Mouse (Mus musculus) CD4-positive naive resting alpha-beta T cell, adult 57 days (primary cell): ENCODE results near the gene Arl6ip4. TPM values are rescaled to one million over a fixed set of nuclear protein-coding genes. Genes with fewer than 3 reads are reported as not detected.

Source experiments
- total RNA-seq: library from RNA; stranded (reverse); gene quantifications from one replicate; pipeline ENCODE4 v1.2.4, GENCODE M21; 2023

Gene Arl6ip4
- total RNA-seq = 41.2 TPM

GRCm38 (mm10) chr5:124115990-124116845 is at the start of gene Arl6ip4:
Arl6ip4 (plus strand) TSS chr5:124116089.

GRCm38 (mm10) chr5:124095596-124096232 is 20.2 kb upstream of the Arl6ip4 start, which contains the start of gene Abcb9:
Abcb9 (minus strand) TSS chr5:124095798.

GRCm38 (mm10) chr5:124111742-124112497 is 4.0 kb upstream of the Arl6ip4 start, which contains the start of gene Ogfod2:
Ogfod2 (plus strand) TSS chr5:124112297.

Other genes starting within 250 kb of the Arl6ip4 start
- 0.33 TPM for gene Hcar1, start 236.1 kb upstream of the Arl6ip4 start, total RNA-seq
- 33.8 TPM for gene Denr, start 208.9 kb upstream of the Arl6ip4 start, total RNA-seq
- gene Gm43518, start 188.7 kb upstream of the Arl6ip4 start, total RNA-seq = 3.3 TPM
- gene Ccdc62, start 185.4 kb upstream of the Arl6ip4 start, total RNA-seq = 2.2 TPM
- gene Hip1r, start 142.5 kb upstream of the Arl6ip4 start, total RNA-seq = 36.3 TPM
- gene Vps37b, start 83.8 kb upstream of the Arl6ip4 start, total RNA-seq = 890 TPM
- 21.5 TPM for gene Abcb9, start 20.3 kb upstream of the Arl6ip4 start, total RNA-seq
- gene Ogfod2, start 3.8 kb upstream of the Arl6ip4 start, total RNA-seq = 20.0 TPM
- gene Pitpnm2, start 133.7 kb downstream of the Arl6ip4 start, total RNA-seq = 108 TPM
- gene Mphosph9, start 211.9 kb downstream of the Arl6ip4 start, total RNA-seq = 51.5 TPM
- gene 2810006K23Rik, start 212.0 kb downstream of the Arl6ip4 start, total RNA-seq = 3.5 TPM
- 79.5 TPM for gene Cdk2ap1, start 247.0 kb downstream of the Arl6ip4 start, total RNA-seq